Mouse (Mus musculus) small intestine, adult 2 months (tissue): Measurements from ENCODE around the gene Rflna.

ENCODE experiments used
- CTCF ChIP-seq: fragments of 200-500 bp; IDR thresholded peaks from 2 replicates; pipeline ENCODE4 v1.5.1; 2012; ENCODE audit warnings: low read depth, mild to moderate bottlenecking, control low read depth, inconsistent platforms, low read length, moderate library complexity, mixed read lengths; ENCODE audit not compliant: insufficient replicate concordance, insufficient read length; ENCODE audit errors: extremely low read depth
- POLR2A ChIP-seq: fragments of 200-500 bp; IDR thresholded peaks from 2 replicates; pipeline ENCODE4 v1.6.1; 2012; ENCODE audit warnings: low read depth, mild to moderate bottlenecking, control low read depth, inconsistent platforms, low read length, moderate library complexity

- TF ChIP-seq CTCF (no peak), POLR2A (no peak)
These were observed 49.2 kb downstream of the Rflna start for GRCm38 (mm10) chr5:125052237-125052602.
